Mouse (Mus musculus): ENCODE data around the gene Gm12248. TPM values are rescaled to one million over a fixed set of nuclear protein-coding genes. Genes with fewer than 3 reads are reported as not detected.

Gene Gm12248
- total RNA-seq, 2 experiments from 2014 or later = not detected

GRCm38 (mm10) chr11:58042861-58043431 lies 50.0 kb downstream of the Gm12248 start:
- DNase-seq = no peak
- intact Hi-C loops (cut with DNase I) = no loop called here

GRCm38 (mm10) chr11:58039027-58039426 lies 53.9 kb downstream of the Gm12248 start:
- intact Hi-C loops (cut with DNase I) = no loop called here
- DNase-seq = peak; percentile 24 to 34

GRCm38 (mm10) chr11:58033635-58034034 lies 59.3 kb downstream of the Gm12248 start:
- peak; percentile 68 to 79 for DNase-seq
- intact Hi-C loops (cut with DNase I) = no loop called here

GRCm38 (mm10) chr11:58031176-58031575 lies 61.8 kb downstream of the Gm12248 start:
- DNase-seq = no peak
- intact Hi-C loops (cut with DNase I) = no loop called here

- intact Hi-C loops (cut with DNase I) = no loop called here
- DNase-seq = no peak
Measured at GRCm38 (mm10) chr11:58029869-58030268, 63.1 kb downstream of the Gm12248 start.

- intact Hi-C loops (cut with DNase I) = no loop called here
- no peak for DNase-seq
Measured at GRCm38 (mm10) chr11:58028981-58029380, 64.0 kb downstream of the Gm12248 start.

GRCm38 (mm10) chr11:58026860-58027259 lies 66.1 kb downstream of the Gm12248 start:
- DNase-seq = no peak
- intact Hi-C loops (cut with DNase I) = no loop called here

GRCm38 (mm10) chr11:58026337-58026736 lies 66.6 kb downstream of the Gm12248 start:
- intact Hi-C loops (cut with DNase I) = no loop called here
- no peak for DNase-seq

GRCm38 (mm10) chr11:58025881-58026280 lies 67.1 kb downstream of the Gm12248 start:
- intact Hi-C loops (cut with DNase I) = no loop called here
- DNase-seq = no peak

- intact Hi-C loops (cut with DNase I) = no loop called here
- DNase-seq = no peak
Measured at GRCm38 (mm10) chr11:58024671-58025070, 68.3 kb downstream of the Gm12248 start.

GRCm38 (mm10) chr11:58024271-58024670 lies 68.7 kb downstream of the Gm12248 start:
- intact Hi-C loops (cut with DNase I) = no loop called here
- no peak for DNase-seq

GRCm38 (mm10) chr11:58021618-58022017 lies 71.3 kb downstream of the Gm12248 start:
- intact Hi-C loops (cut with DNase I) = no loop called here
- DNase-seq = no peak

- peak; percentile 36 to 37 for DNase-seq
- intact Hi-C loops (cut with DNase I) = no loop called here
Measured at GRCm38 (mm10) chr11:58021095-58021494, 71.8 kb downstream of the Gm12248 start.

- DNase-seq = no peak
- intact Hi-C loops (cut with DNase I) = loop anchor here (5.0 kb wide), 1 partner anchor 39 kb away; no protein-coding TSS in a partner anchor
Measured at GRCm38 (mm10) chr11:58018701-58019100, 74.2 kb downstream of the Gm12248 start.

- peak; percentile 41 to 45 for DNase-seq
- intact Hi-C loops (cut with DNase I) = loop anchor here (5.0 kb wide), 1 partner anchor 39 kb away; no protein-coding TSS in a partner anchor
Measured at GRCm38 (mm10) chr11:58018287-58018686, 74.6 kb downstream of the Gm12248 start.

GRCm38 (mm10) chr11:58017422-58017821 lies 75.5 kb downstream of the Gm12248 start:
- intact Hi-C loops (cut with DNase I) = loop anchor here (5.0 kb wide), 1 partner anchor 40 kb away; no protein-coding TSS in a partner anchor
- DNase-seq = no peak

- intact Hi-C loops (cut with DNase I) = loop anchor here (5.0 kb wide), 1 partner anchor 41 kb away; no protein-coding TSS in a partner anchor
- no peak for DNase-seq
Measured at GRCm38 (mm10) chr11:58016371-58016770, 76.6 kb downstream of the Gm12248 start.

- no peak for DNase-seq
- intact Hi-C loops (cut with DNase I) = loop anchor here (5.0 kb wide), 1 partner anchor 42 kb away; no protein-coding TSS in a partner anchor
Measured at GRCm38 (mm10) chr11:58015339-58015738, 77.6 kb downstream of the Gm12248 start.

- DNase-seq = no peak
- intact Hi-C loops (cut with DNase I) = loop anchor here (5.0 kb wide), 1 partner anchor 43 kb away; no protein-coding TSS in a partner anchor
Measured at GRCm38 (mm10) chr11:58014604-58015003, 78.3 kb downstream of the Gm12248 start.
